Mouse (Mus musculus): ENCODE data around the gene Thy1. TPM values are rescaled to one million over a fixed set of nuclear protein-coding genes. Genes with fewer than 3 reads are reported as not detected.
A peak's percentile ranks its signal among the peaks of the same experiment; 100 is the strongest.

The Thy1 gene
- polyA plus RNA-seq, 1 experiment, result not detected

DNA sequence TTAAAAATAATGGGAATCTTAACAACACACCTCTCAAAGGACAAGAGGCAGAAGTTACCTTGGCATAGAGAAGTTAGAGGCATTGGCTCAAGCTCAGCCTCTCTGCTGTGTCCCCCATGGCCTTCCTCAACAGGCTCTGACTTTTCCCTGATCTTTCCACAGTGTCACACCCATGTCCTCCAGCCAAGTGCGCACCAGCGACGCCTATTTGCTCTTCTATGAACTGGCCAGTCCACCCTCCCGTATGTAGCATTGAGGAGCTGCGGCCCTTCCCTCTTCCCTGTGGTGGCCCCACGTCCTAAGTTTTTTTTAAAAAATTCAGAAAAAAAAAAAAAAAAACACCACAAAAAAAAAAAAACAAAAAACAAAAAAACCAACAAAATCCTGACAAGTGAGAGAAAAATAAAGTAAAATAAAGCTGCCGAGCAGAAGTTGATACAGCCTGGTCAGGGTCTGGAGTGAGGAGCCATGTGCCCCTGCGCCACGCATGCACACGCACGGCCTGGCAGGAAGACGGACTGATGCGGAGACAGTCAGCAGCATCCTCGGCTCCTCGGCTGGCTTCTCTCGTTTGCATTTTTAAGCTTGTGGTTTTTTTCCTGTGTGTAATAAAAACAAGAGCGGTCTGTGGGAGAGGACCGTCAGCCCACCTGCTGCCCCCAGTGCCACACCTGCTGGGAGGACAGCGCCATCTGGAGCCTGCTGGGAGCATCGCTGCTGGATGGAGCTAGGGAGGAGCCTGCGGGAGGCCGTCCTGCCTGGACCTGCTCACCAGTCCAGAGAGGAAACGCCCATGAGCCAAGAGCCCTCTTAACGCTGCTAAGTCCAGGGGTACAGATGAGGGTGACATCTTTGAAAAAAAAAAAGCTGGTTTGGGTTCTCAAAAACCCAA lies 50.7 kb downstream of the Thy1 start:
- no peaks in the 10 kb centered on the region for H3K79me3 ChIP-seq (ENCODE audit: low read depth)
- H3K36me3 ChIP-seq (ENCODE audit: control insufficient read depth, insufficient read depth), result no peaks in the 10 kb centered on the region
- TF ChIP-seq FOSL1 (IDR thresholded peaks at IDR 0.05; ENCODE audit: insufficient read depth, low read length, poor library complexity, severe bottlenecking), result no peak
- TF ChIP-seq CTCF (IDR thresholded peaks at IDR 0.05; ENCODE audit: control insufficient read depth, insufficient read depth, insufficient read length), result peak; percentile 92

GRCm38 (mm10) chr9:44094737-44095136 lies 51.6 kb downstream of the Thy1 start:
- Histone ChIP-seq H3K79me3 (ENCODE audit: low read depth) (no peaks in the 10 kb centered on the region), H3ac (ENCODE audit: control insufficient read depth, insufficient read length, low read depth) (no peak overlapping the region), H3K36me3 (ENCODE audit: control insufficient read depth, insufficient read depth) (no peaks in the 10 kb centered on the region), H3K4me3 (ENCODE audit: insufficient read depth, poor library complexity, severe bottlenecking) (no peak overlapping the region), H3K27me3 (ENCODE audit: control insufficient read depth, insufficient read depth, insufficient read length) (no peaks in the 10 kb centered on the region), H3K79me2 (ENCODE audit: control insufficient read depth, insufficient read depth) (no peaks in the 10 kb centered on the region)
- TF ChIP-seq FOSL1 (IDR thresholded peaks at IDR 0.05; ENCODE audit: insufficient read depth, low read length, poor library complexity, severe bottlenecking) (no peak), MAX (IDR thresholded peaks at IDR 0.05) (no peak), MYOG (IDR thresholded peaks at IDR 0.05; ENCODE audit: control insufficient read depth, extremely low read depth, insufficient read length) (no peak), MYOD1 (IDR thresholded peaks at IDR 0.05; ENCODE audit: control insufficient read depth, insufficient read length, low read depth) (no peak), USF1 (IDR thresholded peaks at IDR 0.05; ENCODE audit: low read depth) (no peak), CEBPB (IDR thresholded peaks at IDR 0.05; ENCODE audit: low read depth) (no peak), CTCF (IDR thresholded peaks at IDR 0.05; ENCODE audit: control insufficient read depth, insufficient read depth, insufficient read length) (no peak)

More for the DNA sequence above, 50.7 kb downstream of the Thy1 start:
- Histone ChIP-seq H3K79me2 (ENCODE audit: control insufficient read depth, insufficient read depth) (no peaks in the 10 kb centered on the region), H3K27me3 (ENCODE audit: control insufficient read depth, insufficient read depth, insufficient read length) (no peaks in the 10 kb centered on the region), H3ac (ENCODE audit: control insufficient read depth, insufficient read length, low read depth) (no peak overlapping the region), H3K4me3 (ENCODE audit: insufficient read depth, poor library complexity, severe bottlenecking) (no peak overlapping the region)

DNA sequence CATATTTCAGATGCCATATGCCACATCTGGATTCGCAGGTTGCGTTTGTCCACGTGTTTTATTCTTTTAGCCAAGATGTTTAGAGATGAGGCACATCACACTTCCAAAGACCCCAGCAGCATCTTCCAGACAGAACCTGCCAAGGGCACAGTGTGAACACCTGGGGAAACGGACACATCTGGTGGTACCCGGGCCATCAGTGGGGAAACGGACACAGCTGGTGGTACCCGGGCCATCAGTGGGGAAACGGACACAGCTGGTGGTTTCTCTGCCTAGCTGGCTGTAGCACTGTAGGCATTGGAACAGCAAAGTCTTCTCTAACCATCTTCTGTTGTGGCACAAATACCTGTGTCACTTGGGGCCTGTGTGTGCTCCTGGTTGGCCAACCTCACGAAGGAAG lies 52.6 kb downstream of the Thy1 start:
- H3K79me3 ChIP-seq (ENCODE audit: low read depth), result no peaks in the 10 kb centered on the region
- H3K4me3 ChIP-seq (ENCODE audit: insufficient read depth, poor library complexity, severe bottlenecking), result no peak overlapping the region
- TF ChIP-seq MYOD1 (IDR thresholded peaks at IDR 0.05; ENCODE audit: control insufficient read depth, insufficient read length, low read depth) (no peak), CEBPB (IDR thresholded peaks at IDR 0.05; ENCODE audit: low read depth) (no peak), CTCF (IDR thresholded peaks at IDR 0.05; ENCODE audit: control insufficient read depth, insufficient read depth, insufficient read length) (no peak), USF1 (IDR thresholded peaks at IDR 0.05; ENCODE audit: low read depth) (no peak)
- no peaks in the 10 kb centered on the region for H3K36me3 ChIP-seq (ENCODE audit: control insufficient read depth, insufficient read depth)
- no peak overlapping the region for H3ac ChIP-seq (ENCODE audit: control insufficient read depth, insufficient read length, low read depth)
- no peaks in the 10 kb centered on the region for H3K27me3 ChIP-seq (ENCODE audit: control insufficient read depth, insufficient read depth, insufficient read length)
- H3K79me2 ChIP-seq (ENCODE audit: control insufficient read depth, insufficient read depth), result no peaks in the 10 kb centered on the region

GRCm38 (mm10) chr9:44096536-44096935 lies 53.4 kb downstream of the Thy1 start:
- TF ChIP-seq CTCF (IDR thresholded peaks at IDR 0.05; ENCODE audit: control insufficient read depth, insufficient read depth, insufficient read length) (no peak), USF1 (IDR thresholded peaks at IDR 0.05; ENCODE audit: low read depth) (no peak), FOSL1 (IDR thresholded peaks at IDR 0.05; ENCODE audit: insufficient read depth, low read length, poor library complexity, severe bottlenecking) (no peak), MAX (IDR thresholded peaks at IDR 0.05) (no peak), MYOG (IDR thresholded peaks at IDR 0.05; ENCODE audit: control insufficient read depth, extremely low read depth, insufficient read length) (no peak), CEBPB (IDR thresholded peaks at IDR 0.05; ENCODE audit: low read depth) (no peak), MYOD1 (IDR thresholded peaks at IDR 0.05; ENCODE audit: control insufficient read depth, insufficient read length, low read depth) (no peak)
- Histone ChIP-seq H3K79me2 (ENCODE audit: control insufficient read depth, insufficient read depth) (no peaks in the 10 kb centered on the region), H3ac (ENCODE audit: control insufficient read depth, insufficient read length, low read depth) (no peak overlapping the region), H3K79me3 (ENCODE audit: low read depth) (no peaks in the 10 kb centered on the region), H3K4me3 (ENCODE audit: insufficient read depth, poor library complexity, severe bottlenecking) (no peak overlapping the region), H3K27me3 (ENCODE audit: control insufficient read depth, insufficient read depth, insufficient read length) (no peaks in the 10 kb centered on the region), H3K36me3 (ENCODE audit: control insufficient read depth, insufficient read depth) (no peaks in the 10 kb centered on the region)

Other genes starting within 250 kb of the Thy1 start
- gene Usp2, start 23.6 kb downstream of the Thy1 start, polyA plus RNA-seq (2012; fragmentation: generic; extraction: Trizol), result 0.73 TPM
- 0.05 TPM for gene Mfrp, start 58.3 kb downstream of the Thy1 start, polyA plus RNA-seq (2012; fragmentation: generic; extraction: Trizol)
- gene C1qtnf5, start 63.9 kb downstream of the Thy1 start, polyA plus RNA-seq (2012; fragmentation: generic; extraction: Trizol), result 0.15 TPM
- gene Gm49380, start 70.1 kb downstream of the Thy1 start, polyA plus RNA-seq (2012; fragmentation: generic; extraction: Trizol), result 0.05 TPM
- 52.6 TPM for gene Rnf26, start 70.1 kb downstream of the Thy1 start, polyA plus RNA-seq (2012; fragmentation: generic; extraction: Trizol)
- 21.7 TPM for gene Mcam, start 91.1 kb downstream of the Thy1 start, polyA plus RNA-seq (2012; fragmentation: generic; extraction: Trizol)
- gene Cbl, start 190.7 kb downstream of the Thy1 start, polyA plus RNA-seq (2012; fragmentation: generic; extraction: Trizol), result 8.2 TPM
- 0.04 TPM for gene Ccdc153, start 197.3 kb downstream of the Thy1 start, polyA plus RNA-seq (2012; fragmentation: generic; extraction: Trizol)
- gene Pdzd3, start 208.1 kb downstream of the Thy1 start, polyA plus RNA-seq (2012; fragmentation: generic; extraction: Trizol), result not detected
- 3.4 TPM for gene Nlrx1, start 225.2 kb downstream of the Thy1 start, polyA plus RNA-seq (2012; fragmentation: generic; extraction: Trizol)
- gene Abcg4, start 245.2 kb downstream of the Thy1 start, polyA plus RNA-seq (2012; fragmentation: generic; extraction: Trizol), result 0.21 TPM